Mouse (Mus musculus): ENCODE measurements around the gene Barhl1.

Barhl1 gene

GRCm38 (mm10) chr2:28910877-28911276 is 5.6 kb downstream of the Barhl1 start:
- no peak for DNase-seq

GRCm38 (mm10) chr2:28909818-28910710 is 6.4 kb downstream of the Barhl1 start:
- DNase-seq = no peak

- DNase-seq = no peak
Observed at GRCm38 (mm10) chr2:28909186-28909817, 7.2 kb downstream of the Barhl1 start.

- no peak for DNase-seq
Observed at GRCm38 (mm10) chr2:28908389-28909153, 7.9 kb downstream of the Barhl1 start.

GRCm38 (mm10) chr2:28907691-28908388 is 8.6 kb downstream of the Barhl1 start:
- DNase-seq = no peak

- no peak for DNase-seq
Observed at GRCm38 (mm10) chr2:28905561-28905960, 10.9 kb downstream of the Barhl1 start.

GRCm38 (mm10) chr2:28904786-28905185 is 11.7 kb downstream of the Barhl1 start:
- DNase-seq = no peak

- DNase-seq = no peak
Observed at GRCm38 (mm10) chr2:28903871-28904270, 12.6 kb downstream of the Barhl1 start.

- no peak for DNase-seq
Observed at GRCm38 (mm10) chr2:28902291-28902690, 14.2 kb downstream of the Barhl1 start.

GRCm38 (mm10) chr2:28897340-28897899 is 19.0 kb downstream of the Barhl1 start:
- no peak for DNase-seq

- DNase-seq = no peak
Observed at GRCm38 (mm10) chr2:28895876-28896275, 20.6 kb downstream of the Barhl1 start.

GRCm38 (mm10) chr2:28893526-28893925 is 22.9 kb downstream of the Barhl1 start:
- no peak for DNase-seq

- no peak for DNase-seq
Observed at GRCm38 (mm10) chr2:28892796-28893195, 23.7 kb downstream of the Barhl1 start.

- DNase-seq = no peak
Observed at GRCm38 (mm10) chr2:28884914-28885313, 31.6 kb downstream of the Barhl1 start.

- DNase-seq = no peak
Observed at GRCm38 (mm10) chr2:28882826-28883485, 33.5 kb downstream of the Barhl1 start.

GRCm38 (mm10) chr2:28882047-28882446 is 34.4 kb downstream of the Barhl1 start:
- DNase-seq = no peak

- no peak for DNase-seq
Observed at GRCm38 (mm10) chr2:28881275-28881674, 35.2 kb downstream of the Barhl1 start.

GRCm38 (mm10) chr2:28875554-28875953 is 40.9 kb downstream of the Barhl1 start:
- no peak for DNase-seq

GRCm38 (mm10) chr2:28867495-28867894 is 49.0 kb downstream of the Barhl1 start:
- DNase-seq = no peak

GRCm38 (mm10) chr2:28863857-28864256 is 52.6 kb downstream of the Barhl1 start:
- DNase-seq = no peak

GRCm38 (mm10) chr2:28860678-28861423 is 55.6 kb downstream of the Barhl1 start:
- DNase-seq = no peak

All from lung, adult 18-20 months (tissue).